Mouse (Mus musculus) erythroblast, embryonic 14.5 days (primary cell): Measurements from ENCODE around the gene Zfp872.
"Not testable (repeated sequence)": the region's sequence is repeated elsewhere in the genome, so short reads cannot be mapped to it uniquely, and the experiment has no call there.

ENCODE experiments used
- GATA1 ChIP-seq: IDR thresholded peaks from 2 replicates; pipeline ENCODE4 v1.6.1; 2012; ENCODE audit warnings: low read length, inconsistent platforms, mixed read lengths
- TAL1 ChIP-seq: IDR thresholded peaks from 3 replicates; pipeline ENCODE4 v1.6.1; 2012; ENCODE audit warnings: low read length, inconsistent platforms, mixed read lengths

GRCm38 (mm10) chr9:22150249-22150693 lies 37.6 kb upstream of the Zfp872 start:
- TF ChIP-seq GATA1, TAL1: not testable (repeated sequence)
